Mouse (Mus musculus): Measurements from ENCODE around the gene Alg14. TPM values are rescaled to one million over a fixed set of nuclear protein-coding genes. Genes with fewer than 3 reads are reported as not detected.

Alg14 gene
- polyA plus RNA-seq, 1 experiment from 2014 or later: 28.5 TPM

DNA sequence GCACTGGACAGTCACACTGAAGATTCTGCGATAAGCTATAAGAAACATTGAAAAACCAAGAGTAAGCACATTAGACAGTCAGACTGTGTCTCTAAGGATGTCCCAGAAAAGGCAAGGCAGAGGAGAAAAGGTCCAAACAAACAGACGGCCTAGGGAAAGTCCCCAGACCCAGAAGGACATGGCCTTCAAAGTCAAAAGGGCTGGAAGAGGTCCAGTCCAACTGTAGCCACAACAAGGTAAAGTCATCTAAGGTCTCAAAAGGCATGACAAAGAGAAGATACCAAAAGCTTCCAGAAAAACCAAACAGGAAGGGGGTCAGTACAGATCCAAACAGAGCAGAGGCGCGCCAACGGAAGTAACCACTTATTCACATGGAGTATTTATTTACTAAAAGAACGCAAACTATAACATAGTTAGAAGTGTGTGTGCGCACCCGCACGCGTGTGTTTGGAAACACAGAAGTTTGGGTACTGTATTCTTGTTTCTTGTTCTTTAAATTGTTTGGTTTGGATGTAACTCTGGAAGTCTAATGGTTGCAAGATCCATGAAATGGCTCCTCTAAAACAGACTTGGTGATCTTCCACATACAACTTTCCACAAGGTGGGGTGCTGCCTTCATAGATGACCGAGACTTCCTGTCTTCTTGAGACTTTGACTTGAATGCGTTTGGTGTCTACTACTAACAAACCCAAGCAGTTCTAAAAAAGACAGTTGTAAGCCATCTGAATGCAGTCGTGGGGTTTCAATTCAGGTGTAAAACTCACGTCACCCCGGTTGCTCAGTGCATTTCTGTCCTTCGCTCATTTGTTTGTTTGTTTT lies 18.5 kb downstream of the Alg14 start:
- Histone ChIP-seq H3K4me2 (no peak overlapping the region), H3K4me1 (replicated peaks) (peaks cover 4% of the 10 kb centered on the region; the same call in 1 of the 2 replicates), H3K4me3 (replicated peaks) (no peak overlapping the region), H3K9me3 (no peaks in the 10 kb centered on the region), H3K9ac (replicated peaks) (no peak overlapping the region), H3K27ac (no peak overlapping the region), H3K36me3 (peaks cover 7% of the 10 kb centered on the region; the same call in 1 of the 2 replicates), H3K27me3 (no peaks in the 10 kb centered on the region)
- whole genome bisulfite sequencing: 93% methylated on average over 16 of the region's 16 CpGs
- no peak for ATAC-seq (ENCODE audit: insufficient number of reproducible peaks, insufficient read depth, low FRiP score, low TSS enrichment, low read depth)

DNA sequence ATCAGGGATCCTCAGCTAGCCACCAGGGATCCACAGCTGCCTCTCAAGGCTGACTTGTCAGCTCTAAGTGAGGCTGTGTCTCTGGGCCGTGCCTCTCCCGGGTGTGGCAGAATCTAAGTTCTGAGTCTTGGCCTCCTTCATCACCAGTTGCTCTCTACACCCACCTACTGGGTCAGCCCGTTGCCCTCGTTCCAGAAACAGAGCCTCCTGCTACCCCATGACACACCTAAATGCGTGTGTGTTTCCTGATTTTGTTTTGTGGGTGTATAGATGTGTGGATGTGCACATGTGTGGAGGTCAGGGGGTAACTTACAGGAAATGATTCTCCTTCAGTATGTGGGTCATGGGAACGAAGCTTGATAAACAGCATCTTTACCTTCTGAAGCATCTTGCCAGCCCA lies 20.9 kb downstream of the Alg14 start:
- Histone ChIP-seq H3K9ac (replicated peaks) (no peak overlapping the region), H3K4me2 (no peak overlapping the region), H3K4me1 (replicated peaks) (peaks cover 4% of the 10 kb centered on the region; the same call in 1 of the 2 replicates), H3K27ac (no peak overlapping the region), H3K36me3 (peaks cover 9% of the 10 kb centered on the region; the same call in 1 of the 2 replicates), H3K4me3 (replicated peaks) (no peak overlapping the region), H3K9me3 (no peaks in the 10 kb centered on the region), H3K27me3 (no peaks in the 10 kb centered on the region)
- WGBS: 74% methylated on average over 6 of the region's 6 CpGs
- no peak for ATAC-seq (ENCODE audit: insufficient number of reproducible peaks, insufficient read depth, low FRiP score, low TSS enrichment, low read depth)

DNA sequence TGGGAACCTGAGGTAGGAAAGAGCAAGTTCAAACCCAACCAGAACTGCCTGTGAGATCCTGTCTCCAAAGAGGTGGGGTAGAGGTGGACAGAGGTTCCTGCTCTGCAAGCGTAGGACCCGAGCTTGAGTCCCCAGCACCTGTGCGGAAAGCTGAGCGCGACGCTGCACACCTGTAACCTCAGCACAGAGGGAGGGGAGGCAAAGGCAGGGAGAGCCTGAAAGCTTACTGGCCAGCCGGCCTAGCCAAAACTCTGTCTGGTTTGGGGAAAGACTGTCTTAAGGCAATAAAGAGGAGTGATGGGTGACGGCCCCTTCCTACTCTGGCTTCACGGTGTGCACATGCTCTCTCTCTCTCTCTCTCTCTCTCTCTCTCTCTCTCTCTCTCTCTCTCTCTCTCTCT lies 21.4 kb downstream of the Alg14 start:
- no peak overlapping the region for H3K9ac ChIP-seq (replicated peaks)
- peaks cover 9% of the 10 kb centered on the region; the same call in 1 of the 2 replicates for H3K36me3 ChIP-seq
- H3K27ac ChIP-seq: no peak overlapping the region
- H3K4me3 ChIP-seq (replicated peaks): no peak overlapping the region
- no peak for ATAC-seq (ENCODE audit: insufficient number of reproducible peaks, insufficient read depth, low FRiP score, low TSS enrichment, low read depth)
- WGBS: 60% methylated on average over 9 of the region's 9 CpGs
- H3K27me3 ChIP-seq: no peaks in the 10 kb centered on the region
- H3K4me2 ChIP-seq: no peak overlapping the region
- peaks cover 4% of the 10 kb centered on the region; the same call in 1 of the 2 replicates for H3K4me1 ChIP-seq (replicated peaks)
- no peaks in the 10 kb centered on the region for H3K9me3 ChIP-seq

DNA sequence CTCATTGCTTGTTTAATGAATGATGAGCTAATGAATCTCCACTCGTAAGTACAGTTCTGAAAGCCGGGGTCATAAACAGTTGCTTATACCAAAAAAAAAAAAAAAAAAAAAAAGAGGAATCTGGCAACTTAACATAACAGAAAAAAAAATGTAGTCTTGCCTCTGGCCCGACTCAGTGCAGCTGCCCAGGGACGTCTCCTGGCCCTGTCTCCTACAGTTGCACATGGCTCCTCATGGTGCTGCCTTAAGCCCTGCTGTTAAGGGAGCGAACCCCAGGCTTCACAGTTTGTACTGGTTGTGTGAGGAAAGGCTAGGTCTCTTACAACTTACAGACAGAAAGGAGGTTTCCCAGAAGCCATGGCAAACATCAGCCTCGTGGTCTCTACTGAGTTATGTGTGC lies 22.6 kb downstream of the Alg14 start:
- H3K27me3 ChIP-seq: no peaks in the 10 kb centered on the region
- H3K9me3 ChIP-seq: no peaks in the 10 kb centered on the region
- no peak overlapping the region for H3K9ac ChIP-seq (replicated peaks)
- H3K4me1 ChIP-seq (replicated peaks): 0 out of 2 replicates have a peak, but pooled peaks cover 3% of the 10 kb centered on the region
- H3K27ac ChIP-seq: no peak overlapping the region
- no peak overlapping the region for H3K4me3 ChIP-seq (replicated peaks)
- ATAC-seq (ENCODE audit: insufficient number of reproducible peaks, insufficient read depth, low FRiP score, low TSS enrichment, low read depth): no peak
- H3K36me3 ChIP-seq: peaks cover 9% of the 10 kb centered on the region; the same call in 1 of the 2 replicates
- WGBS: 69% methylated on average over 6 of the region's 6 CpGs
- H3K4me2 ChIP-seq: no peak overlapping the region

DNA sequence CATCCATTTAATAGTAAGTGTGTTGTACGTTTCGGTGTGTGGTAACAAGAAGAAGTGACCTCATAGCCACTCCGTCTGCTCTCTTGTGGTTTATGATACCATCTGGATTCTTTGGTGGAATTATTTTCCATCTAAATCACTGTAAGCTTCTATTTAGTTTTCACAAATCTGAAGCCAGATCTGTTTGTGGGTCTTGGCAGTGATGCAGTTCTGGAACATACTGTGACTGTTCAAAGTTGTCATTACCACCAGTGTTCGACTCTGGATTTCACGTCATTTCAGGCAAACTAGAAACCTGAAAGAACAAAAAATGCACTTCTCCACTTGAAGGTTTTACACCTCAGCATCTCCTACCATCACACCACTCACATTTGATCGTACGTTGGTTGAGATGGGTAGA lies 23.9 kb downstream of the Alg14 start:
- WGBS: 95% methylated on average over 7 of the region's 7 CpGs
- H3K27ac ChIP-seq: no peak overlapping the region
- no peak overlapping the region for H3K9ac ChIP-seq (replicated peaks)
- no peak overlapping the region for H3K4me2 ChIP-seq
- H3K27me3 ChIP-seq: no peaks in the 10 kb centered on the region
- H3K36me3 ChIP-seq: peaks cover 9% of the 10 kb centered on the region; the same call in 1 of the 2 replicates
- no peak overlapping the region for H3K4me3 ChIP-seq (replicated peaks)
- no peaks in the 10 kb centered on the region for H3K4me1 ChIP-seq (replicated peaks)
- no peaks in the 10 kb centered on the region for H3K9me3 ChIP-seq
- no peak for ATAC-seq (ENCODE audit: insufficient number of reproducible peaks, insufficient read depth, low FRiP score, low TSS enrichment, low read depth)

DNA sequence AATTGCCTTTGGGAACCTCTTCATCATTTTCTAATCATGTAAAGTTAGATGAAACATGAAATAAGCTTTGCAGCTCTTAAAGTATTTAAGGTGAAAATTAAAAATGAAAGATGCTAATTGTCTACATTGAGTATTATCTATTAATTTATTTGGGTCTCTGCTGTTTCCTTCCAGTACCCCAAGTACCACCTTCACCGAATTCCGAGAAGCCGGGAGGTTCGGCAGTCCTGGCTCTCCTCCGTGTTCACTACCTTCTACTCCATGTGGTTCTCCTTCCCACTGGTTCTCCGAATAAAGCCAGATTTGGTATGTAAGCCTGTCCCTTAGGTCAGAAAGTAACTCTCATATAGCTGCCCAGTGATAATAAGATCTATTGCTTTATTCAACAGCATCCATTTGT lies 28.3 kb downstream of the Alg14 start:
- no peak for ATAC-seq (ENCODE audit: insufficient number of reproducible peaks, insufficient read depth, low FRiP score, low TSS enrichment, low read depth)
- no peaks in the 10 kb centered on the region for H3K4me1 ChIP-seq (replicated peaks)
- no peaks in the 10 kb centered on the region for H3K27me3 ChIP-seq
- WGBS: 86% methylated on average over 6 of the region's 6 CpGs
- no peak overlapping the region for H3K4me2 ChIP-seq
- H3K9me3 ChIP-seq: no peaks in the 10 kb centered on the region
- no peak overlapping the region for H3K4me3 ChIP-seq (replicated peaks)
- no peak overlapping the region for H3K9ac ChIP-seq (replicated peaks)
- peaks cover 25% of the 10 kb centered on the region; the same call in 1 of the 2 replicates for H3K36me3 ChIP-seq
- no peak overlapping the region for H3K27ac ChIP-seq

DNA sequence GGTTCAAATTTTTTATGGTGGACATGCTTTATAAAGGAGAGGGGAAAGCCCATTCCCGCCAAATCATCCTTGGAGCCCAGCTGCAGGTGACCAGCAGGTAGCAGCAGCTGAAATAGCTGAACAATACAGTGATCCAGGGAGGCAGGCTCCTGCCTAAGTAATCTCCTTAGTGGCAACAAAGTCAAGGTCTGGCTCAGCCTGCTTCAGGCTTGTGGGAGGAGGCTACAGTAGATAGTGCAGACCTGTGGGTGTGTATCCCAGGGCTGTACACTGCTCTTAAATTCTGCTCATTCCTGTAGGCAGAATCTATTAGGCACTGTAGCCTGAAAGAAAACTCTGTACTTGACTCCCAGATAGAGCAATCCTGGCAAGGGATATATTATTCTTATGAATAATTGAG lies 29.3 kb downstream of the Alg14 start:
- no peak for ATAC-seq (ENCODE audit: insufficient number of reproducible peaks, insufficient read depth, low FRiP score, low TSS enrichment, low read depth)
- H3K27ac ChIP-seq: no peak overlapping the region

DNA sequence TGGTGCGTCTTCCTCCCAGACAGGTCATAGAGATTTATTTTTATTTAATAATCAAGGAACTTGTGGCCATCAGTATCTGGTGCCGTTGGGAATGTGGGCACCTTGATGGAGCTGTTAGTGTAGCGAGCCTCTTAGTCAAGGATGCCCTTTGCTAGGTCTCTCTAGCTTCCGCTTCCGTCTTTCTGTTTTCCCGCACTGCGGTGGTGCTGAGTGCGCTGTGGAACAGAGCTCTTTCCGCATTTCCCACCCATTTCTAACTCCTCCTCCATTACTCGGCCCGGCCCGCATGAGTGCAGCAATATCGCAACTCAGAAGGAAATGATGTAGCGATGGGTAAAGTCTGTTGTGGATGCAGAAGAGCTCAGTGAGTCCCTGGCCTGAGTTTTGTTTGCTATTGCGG lies 31.8 kb downstream of the Alg14 start:
- 96% methylated on average over 15 of the region's 15 CpGs for WGBS
- H3K9me3 ChIP-seq: no peaks in the 10 kb centered on the region

More for the DNA sequence above, 29.3 kb downstream of the Alg14 start:
- Histone ChIP-seq H3K9ac (replicated peaks) (no peak overlapping the region), H3K4me2 (no peak overlapping the region), H3K4me3 (replicated peaks) (no peak overlapping the region), H3K27me3 (no peaks in the 10 kb centered on the region), H3K4me1 (replicated peaks) (no peaks in the 10 kb centered on the region), H3K36me3 (peaks cover 21% of the 10 kb centered on the region; the same call in 1 of the 2 replicates), H3K9me3 (no peaks in the 10 kb centered on the region)
- WGBS: 81% methylated on average over 1 of the region's 1 CpGs

DNA sequence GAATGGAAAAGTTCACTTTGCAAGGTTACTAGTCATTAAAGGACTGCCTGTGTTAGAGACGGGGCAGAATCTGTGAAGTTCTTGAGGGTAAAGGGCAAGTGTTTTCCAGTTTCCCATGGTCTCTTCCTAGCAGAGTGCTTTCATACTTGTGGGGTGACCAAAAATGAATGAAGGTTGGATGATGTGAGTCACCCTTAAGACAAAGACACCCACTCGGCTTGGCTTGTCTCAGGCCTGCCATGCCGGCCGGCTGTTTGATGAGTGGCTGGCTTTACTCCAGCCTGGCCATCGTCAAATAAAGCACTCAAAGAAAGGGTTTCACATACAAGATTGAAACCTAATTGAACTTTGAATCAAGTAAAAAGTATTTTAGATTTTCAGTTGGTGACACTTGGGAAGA lies 35.8 kb downstream of the Alg14 start:
- 85% methylated on average over 5 of the region's 5 CpGs for WGBS
- H3K4me1 ChIP-seq (replicated peaks): no peaks in the 10 kb centered on the region
- no peak overlapping the region for H3K4me3 ChIP-seq (replicated peaks)
- H3K9me3 ChIP-seq: no peaks in the 10 kb centered on the region
- no peak overlapping the region for H3K27ac ChIP-seq
- ATAC-seq (ENCODE audit: insufficient number of reproducible peaks, insufficient read depth, low FRiP score, low TSS enrichment, low read depth): no peak
- no peak overlapping the region for H3K4me2 ChIP-seq
- H3K27me3 ChIP-seq: no peaks in the 10 kb centered on the region
- peaks cover 13% of the 10 kb centered on the region; the same call in 1 of the 2 replicates for H3K36me3 ChIP-seq
- H3K9ac ChIP-seq (replicated peaks): no peak overlapping the region

More for the DNA sequence above, 31.8 kb downstream of the Alg14 start:
- H3K4me3 ChIP-seq (replicated peaks): no peak overlapping the region
- no peak overlapping the region for H3K27ac ChIP-seq
- H3K4me1 ChIP-seq (replicated peaks): no peaks in the 10 kb centered on the region
- H3K36me3 ChIP-seq: peaks cover 18% of the 10 kb centered on the region; the same call in 1 of the 2 replicates
- H3K9ac ChIP-seq (replicated peaks): no peak overlapping the region
- H3K4me2 ChIP-seq: no peak overlapping the region
- no peak for ATAC-seq (ENCODE audit: insufficient number of reproducible peaks, insufficient read depth, low FRiP score, low TSS enrichment, low read depth)
- H3K27me3 ChIP-seq: no peaks in the 10 kb centered on the region

DNA sequence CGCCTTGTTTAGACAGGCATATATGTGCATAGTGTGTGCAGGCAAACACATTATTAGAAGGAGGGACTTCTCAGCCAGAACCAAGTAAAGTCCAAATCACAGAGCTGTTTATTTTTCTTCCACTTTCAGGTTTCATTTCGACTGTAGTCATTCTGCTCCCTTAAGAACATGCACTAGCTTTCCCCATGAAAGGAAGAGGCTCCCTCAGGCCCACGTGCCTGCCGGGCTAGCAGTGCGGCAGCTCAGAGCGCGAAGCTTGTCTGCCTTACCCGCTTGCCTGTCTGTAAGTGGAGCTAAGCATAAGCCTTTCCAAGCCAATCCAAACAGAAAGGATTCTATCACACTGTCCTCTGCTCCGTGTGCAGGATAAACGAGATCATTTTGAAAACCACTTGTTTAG lies 38.1 kb downstream of the Alg14 start:
- no peak overlapping the region for H3K4me2 ChIP-seq
- no peak overlapping the region for H3K4me3 ChIP-seq (replicated peaks)
- no peaks in the 10 kb centered on the region for H3K4me1 ChIP-seq (replicated peaks)
- WGBS: 85% methylated on average over 10 of the region's 10 CpGs
- H3K9me3 ChIP-seq: no peaks in the 10 kb centered on the region
- H3K27ac ChIP-seq: no peak overlapping the region
- ATAC-seq (ENCODE audit: insufficient number of reproducible peaks, insufficient read depth, low FRiP score, low TSS enrichment, low read depth): no peak
- H3K9ac ChIP-seq (replicated peaks): no peak overlapping the region
- H3K36me3 ChIP-seq: 0 out of 2 replicates have a peak, but pooled peaks cover 4% of the 10 kb centered on the region
- no peaks in the 10 kb centered on the region for H3K27me3 ChIP-seq

DNA sequence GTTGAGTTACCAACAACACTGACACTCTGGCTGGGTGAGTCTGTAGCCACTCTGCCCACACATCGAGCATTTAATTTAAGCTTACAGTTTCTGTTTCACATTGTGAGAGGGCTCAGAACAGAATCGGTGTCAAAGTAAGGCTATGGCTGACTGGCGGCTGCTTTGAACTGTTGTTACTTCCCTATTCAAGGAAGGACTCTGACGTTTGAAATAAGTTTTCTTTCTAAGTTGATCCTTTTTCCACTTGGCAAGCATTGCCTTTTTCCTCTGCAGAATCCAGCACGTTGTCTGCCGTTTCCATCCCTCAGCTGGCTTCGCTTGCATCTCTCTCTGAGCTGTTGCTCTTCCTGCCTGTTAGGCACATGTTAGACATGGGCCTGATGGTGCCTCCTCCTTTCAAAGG lies 38.7 kb downstream of the Alg14 start:
- 80% methylated on average over 7 of the region's 7 CpGs for WGBS
- 0 out of 2 replicates have a peak, but pooled peaks cover 4% of the 10 kb centered on the region for H3K36me3 ChIP-seq
- no peaks in the 10 kb centered on the region for H3K9me3 ChIP-seq
- no peak overlapping the region for H3K4me2 ChIP-seq
- H3K9ac ChIP-seq (replicated peaks): no peak overlapping the region
- no peak for ATAC-seq (ENCODE audit: insufficient number of reproducible peaks, insufficient read depth, low FRiP score, low TSS enrichment, low read depth)
- H3K27me3 ChIP-seq: no peaks in the 10 kb centered on the region
- H3K27ac ChIP-seq: no peak overlapping the region
- H3K4me3 ChIP-seq (replicated peaks): no peak overlapping the region
- no peaks in the 10 kb centered on the region for H3K4me1 ChIP-seq (replicated peaks)
